Mouse (Mus musculus) hindbrain, embryonic 10.5 days (tissue): ENCODE data around the gene Myadml2. TPM values are rescaled to one million over a fixed set of nuclear protein-coding genes. Genes with fewer than 3 reads are reported as not detected.

ENCODE experiments used
- DNase-seq: peaks from one replicate; pipeline ENCODE4 v3.0.0-alpha.2; 2017; ENCODE audit warnings: low spot score
- H3K27ac ChIP-seq: fragments of 300-500 bp; sonication (generic); 2 replicates; pipeline ENCODE4 v1.5.1; 2016; ENCODE audit warnings: mild to moderate bottlenecking, moderate library complexity
- H3K27me3 ChIP-seq: fragments of 300-500 bp; sonication (generic); 2 replicates; pipeline ENCODE4 v1.6.1; 2016; ENCODE audit warnings: mild to moderate bottlenecking; ENCODE audit not compliant: poor library complexity, insufficient read depth, severe bottlenecking
- H3K36me3 ChIP-seq: fragments of 300-500 bp; sonication (generic); 2 replicates; pipeline ENCODE4 v1.6.1; 2016; ENCODE audit warnings: mild to moderate bottlenecking, moderate library complexity
- H3K4me1 ChIP-seq: fragments of 300-500 bp; sonication (generic); replicated peaks from 2 replicates; pipeline ENCODE4 v1.6.1; 2016; ENCODE audit warnings: mild to moderate bottlenecking
- H3K4me3 ChIP-seq: fragments of 300-500 bp; sonication (generic); 2 replicates; pipeline ENCODE4 v1.5.1; 2016; ENCODE audit warnings: mild to moderate bottlenecking, moderate library complexity
- H3K9me3 ChIP-seq: fragments of 300-500 bp; sonication (generic); 2 replicates; pipeline ENCODE4 v1.6.1; 2016; ENCODE audit warnings: mild to moderate bottlenecking, moderate library complexity
- whole genome bisulfite sequencing: fragments of 180-500 bp; shearing (Covaris S2); methylation state at CpG from one replicate; pipeline ENCODE4 v1.1.7; 2016; 5-methylcytosine and 5-hydroxymethylcytosine counted together
- polyA plus RNA-seq: library from polyadenylated mRNA; unstranded; fragments of >200 nt; fragmentation: Nextera tagmentation; extraction: Ambion mirVana; gene quantifications from 2 replicates; pipeline ENCODE4 v1.2.1, GENCODE M21; 2016

Myadml2 gene
- not detected in 2 replicates for polyA plus RNA-seq

DNA sequence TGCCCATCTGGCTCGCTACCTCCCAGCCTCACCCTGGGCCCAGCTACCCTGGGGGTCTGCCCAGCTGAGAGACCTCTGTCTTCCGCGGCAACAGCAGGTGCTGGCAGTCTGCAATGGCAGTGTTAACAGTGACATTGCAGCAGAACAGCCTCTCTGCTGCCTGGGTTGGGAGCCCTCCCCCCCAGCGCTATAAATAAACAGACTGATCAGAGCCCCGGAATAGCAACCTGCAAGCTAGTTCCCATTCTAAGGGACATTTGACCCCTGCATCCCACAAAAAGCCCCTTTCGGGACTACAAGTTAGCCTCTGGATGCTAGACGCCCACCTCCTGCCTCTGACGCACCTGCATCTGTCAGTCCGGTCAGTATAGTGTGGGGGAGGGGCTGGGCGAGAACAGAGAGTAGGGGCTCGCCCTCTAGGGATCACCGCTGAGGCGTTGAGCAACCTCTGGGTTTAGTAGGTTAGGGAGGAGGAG, at the start of gene Myadml2:
Gene Myadml2 (minus strand): TSS at position 158 of the 476 bp plus-strand sequence.
- WGBS, result 5% methylated on average over 13 of the region's 13 CpGs
- Histone ChIP-seq H3K27me3 (peaks cover 30% of the 10 kb centered on the region), H3K9me3 (no peaks in the 10 kb centered on the region), H3K27ac (peak within 1 kb of the TSS; percentile 62; the same call in 1 of the 2 replicates), H3K4me3 (peak within 1 kb of the TSS; percentile 41), H3K4me1 (peaks cover 26% of the 10 kb centered on the region), H3K36me3 (no peaks in the 10 kb centered on the region)
- DNase-seq, result peak; percentile 48

DNA sequence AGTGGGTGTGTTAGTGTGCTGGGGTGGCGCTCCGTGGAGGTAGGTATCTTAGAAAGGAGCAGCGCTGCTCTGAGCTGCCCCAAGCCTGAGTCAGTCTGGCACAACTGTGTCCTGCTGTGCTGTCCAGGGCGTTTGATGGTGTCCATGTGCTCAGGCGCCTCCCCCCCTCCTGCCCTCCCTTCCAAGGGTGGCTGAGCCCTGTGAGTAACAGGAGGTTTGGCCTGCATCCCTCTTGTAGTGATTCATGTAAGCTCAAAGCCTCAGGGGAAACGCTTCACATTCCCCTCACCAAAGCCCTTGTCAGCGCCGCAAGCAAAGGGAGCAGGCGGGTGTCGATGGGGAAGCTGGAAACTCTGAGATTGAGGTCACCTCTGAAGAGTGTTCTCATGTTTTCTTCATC, 49.8 kb upstream of the Myadml2 start:
- H3K27me3 ChIP-seq, result no peaks in the 10 kb centered on the region
- no peak for DNase-seq
- H3K4me1 ChIP-seq, result peaks cover 50% of the 10 kb centered on the region
- no peak overlapping the region for H3K4me3 ChIP-seq
- no peaks in the 10 kb centered on the region; the same call in 1 of the 2 replicates for H3K9me3 ChIP-seq
- H3K27ac ChIP-seq, result 0 out of 2 replicates have a peak overlapping the region, but pooled peaks have one; percentile 40
- 65% methylated on average over 10 of the region's 10 CpGs for WGBS
- H3K36me3 ChIP-seq, result peaks cover 96% of the 10 kb centered on the region

DNA sequence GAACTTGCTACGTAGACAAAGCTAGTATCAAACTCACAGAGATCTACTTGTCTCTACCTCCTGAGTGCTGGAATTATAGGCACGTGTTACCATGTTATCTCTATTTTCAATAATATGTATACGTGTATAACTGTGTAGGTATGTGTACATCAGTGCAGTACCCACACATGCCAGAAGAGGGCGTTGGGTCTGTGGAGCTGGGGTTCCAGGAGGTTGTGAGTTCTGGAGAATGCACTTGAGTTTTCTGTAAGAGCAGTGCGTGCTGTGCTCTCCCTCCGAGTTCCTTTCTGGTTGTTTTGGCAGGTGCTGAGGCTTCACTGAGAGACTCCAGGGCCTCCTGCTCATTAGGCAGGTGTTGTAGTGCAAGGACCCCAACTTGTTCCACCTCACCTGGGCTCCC, 48.6 kb upstream of the Myadml2 start:
- DNase-seq, result no peak
- Histone ChIP-seq H3K4me1 (peaks cover 50% of the 10 kb centered on the region), H3K36me3 (peaks cover 97% of the 10 kb centered on the region), H3K27me3 (no peaks in the 10 kb centered on the region), H3K27ac (no peak overlapping the region), H3K4me3 (no peak overlapping the region), H3K9me3 (no peaks in the 10 kb centered on the region; the same call in 1 of the 2 replicates)
- WGBS, result 91% methylated on average over 6 of the region's 6 CpGs

DNA sequence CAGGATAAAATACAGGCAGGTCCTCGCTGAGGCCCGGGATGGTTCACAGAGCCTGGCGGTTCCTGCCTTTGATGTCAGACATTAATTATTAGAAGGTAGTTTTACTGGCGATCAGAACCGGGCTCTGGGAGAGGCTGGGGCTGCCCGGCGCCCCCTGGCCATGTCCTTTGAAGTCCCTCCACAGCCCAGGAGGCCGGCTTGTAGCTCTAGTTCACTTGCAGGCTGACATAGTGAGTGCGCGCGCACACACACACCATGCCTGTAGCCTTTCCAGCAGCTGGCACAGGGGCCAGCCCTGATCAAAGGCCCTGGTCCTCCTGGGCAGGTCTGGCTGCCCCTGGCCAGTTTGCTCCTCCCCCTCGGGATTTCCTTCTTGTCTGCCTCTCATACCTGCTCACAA, 47.7 kb upstream of the Myadml2 start:
- Histone ChIP-seq H3K27me3 (no peaks in the 10 kb centered on the region), H3K27ac (peak overlapping the region; percentile 79), H3K4me1 (peaks cover 50% of the 10 kb centered on the region), H3K4me3 (peak overlapping the region; percentile 23; the same call in 1 of the 2 replicates), H3K36me3 (peaks cover 95% of the 10 kb centered on the region), H3K9me3 (no peaks in the 10 kb centered on the region; the same call in 1 of the 2 replicates)
- peak; percentile 45 for DNase-seq
- WGBS, result 50% methylated on average over 12 of the region's 12 CpGs

DNA sequence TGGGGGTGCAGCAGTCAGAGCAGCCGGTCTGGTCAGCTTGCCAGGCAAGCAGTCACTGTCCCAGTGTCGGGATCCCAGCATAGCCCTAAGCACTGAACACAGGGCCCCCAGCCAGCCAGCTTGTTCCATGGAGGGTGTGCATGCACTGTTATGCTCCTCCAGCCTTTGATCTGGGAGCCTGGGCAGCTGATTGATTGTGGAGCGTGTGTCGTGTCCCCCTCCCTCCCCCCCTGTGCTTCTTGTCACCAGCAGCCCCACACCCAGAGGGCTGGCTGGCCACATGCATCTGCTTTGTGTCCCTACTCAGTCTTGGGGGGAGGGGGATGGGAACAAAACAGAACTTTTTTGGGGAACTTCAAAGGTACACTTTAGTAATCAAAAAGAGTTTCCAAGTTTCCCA, 47.2 kb upstream of the Myadml2 start:
- H3K27ac ChIP-seq, result peak overlapping the region; percentile 79
- H3K4me1 ChIP-seq, result peaks cover 45% of the 10 kb centered on the region
- WGBS, result 22% methylated on average over 4 of the region's 4 CpGs
- H3K4me3 ChIP-seq, result peak overlapping the region; percentile 11; the same call in 1 of the 2 replicates
- no peaks in the 10 kb centered on the region; the same call in 1 of the 2 replicates for H3K9me3 ChIP-seq
- peak; percentile 50 for DNase-seq
- no peaks in the 10 kb centered on the region for H3K27me3 ChIP-seq
- peaks cover 95% of the 10 kb centered on the region for H3K36me3 ChIP-seq

DNA sequence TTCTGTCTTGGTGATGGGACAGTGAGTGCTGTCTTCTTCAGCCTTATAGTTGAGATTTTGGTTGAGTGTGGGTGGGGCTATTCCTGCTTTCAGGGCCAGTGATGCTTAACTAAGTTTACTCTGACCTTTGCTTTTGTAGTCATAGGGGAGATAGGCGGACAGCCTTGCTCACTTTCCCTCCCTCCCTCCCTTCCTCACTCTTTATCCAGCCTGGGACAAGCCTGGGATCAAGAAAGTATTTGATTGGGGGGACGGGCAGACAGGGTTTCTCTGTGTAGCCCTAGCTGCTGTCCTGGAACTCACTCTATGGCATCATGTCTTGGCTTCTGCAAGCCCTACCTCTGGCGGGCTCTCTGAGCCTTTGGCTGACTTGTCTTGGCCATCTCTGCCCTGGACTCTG, 45.5 kb upstream of the Myadml2 start:
- Histone ChIP-seq H3K4me3 (no peak overlapping the region), H3K27me3 (no peaks in the 10 kb centered on the region), H3K36me3 (peaks cover 93% of the 10 kb centered on the region), H3K9me3 (no peaks in the 10 kb centered on the region; the same call in 1 of the 2 replicates), H3K4me1 (peaks cover 38% of the 10 kb centered on the region), H3K27ac (no peak overlapping the region)
- 66% methylated on average over 3 of the region's 3 CpGs for WGBS
- DNase-seq, result no peak

DNA sequence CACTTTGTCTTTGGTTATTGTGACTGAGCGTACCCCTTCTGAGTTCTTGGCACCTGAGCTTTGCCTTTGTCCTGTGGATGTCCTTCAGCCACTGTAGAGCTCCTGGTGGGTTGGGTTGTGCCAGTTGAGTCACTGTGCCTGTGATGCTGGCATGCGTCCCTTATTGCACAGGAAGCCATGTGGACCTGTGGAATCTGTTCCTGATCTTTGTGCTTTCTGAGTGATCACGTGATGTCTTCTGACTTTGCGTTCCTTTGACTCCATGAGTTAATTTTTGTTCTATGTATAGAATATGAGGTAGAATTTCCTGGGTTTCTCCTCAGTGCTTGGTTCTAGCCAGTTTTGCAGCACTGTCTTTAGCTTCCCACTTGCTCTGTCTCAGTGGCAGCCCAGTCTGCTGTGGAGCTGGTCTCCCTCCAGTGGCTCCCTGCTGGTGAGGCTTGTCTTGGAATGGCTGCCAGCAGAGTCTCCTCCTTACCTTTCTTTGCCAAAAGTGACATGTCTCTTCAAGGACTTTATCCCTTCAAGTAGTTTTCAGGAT, 44.6 kb upstream of the Myadml2 start:
- Histone ChIP-seq H3K36me3 (peaks cover 93% of the 10 kb centered on the region), H3K27ac (no peak overlapping the region), H3K4me1 (peaks cover 33% of the 10 kb centered on the region), H3K9me3 (no peaks in the 10 kb centered on the region; the same call in 1 of the 2 replicates), H3K27me3 (no peaks in the 10 kb centered on the region), H3K4me3 (no peak overlapping the region)
- WGBS, result 96% methylated on average over 4 of the region's 4 CpGs
- DNase-seq, result no peak

DNA sequence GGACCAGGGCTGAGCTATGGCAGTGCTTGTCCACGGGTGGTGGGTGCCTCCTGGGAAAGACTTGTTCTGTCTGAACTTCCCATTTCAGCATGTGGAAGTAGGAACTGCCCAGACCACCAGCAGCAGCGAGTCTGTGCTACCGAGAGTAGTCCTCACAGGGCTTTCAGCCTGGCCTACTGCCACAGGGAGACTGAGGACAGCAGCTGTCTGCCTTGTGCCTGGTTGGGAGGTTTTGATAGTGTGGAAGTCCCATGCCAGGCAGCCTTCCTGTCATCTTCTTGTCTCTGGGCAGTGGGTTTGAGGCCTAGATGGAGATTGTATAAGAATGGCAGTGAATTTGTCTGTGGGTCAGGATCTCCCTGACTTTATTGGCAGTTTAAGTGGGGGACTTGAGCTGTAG, 41.4 kb upstream of the Myadml2 start:
- Histone ChIP-seq H3K4me1 (peaks cover 28% of the 10 kb centered on the region), H3K4me3 (no peak overlapping the region), H3K9me3 (no peaks in the 10 kb centered on the region), H3K36me3 (peaks cover 94% of the 10 kb centered on the region), H3K27me3 (no peaks in the 10 kb centered on the region), H3K27ac (no peak overlapping the region)
- DNase-seq, result no peak
- 83% methylated on average over 3 of the region's 3 CpGs for WGBS

DNA sequence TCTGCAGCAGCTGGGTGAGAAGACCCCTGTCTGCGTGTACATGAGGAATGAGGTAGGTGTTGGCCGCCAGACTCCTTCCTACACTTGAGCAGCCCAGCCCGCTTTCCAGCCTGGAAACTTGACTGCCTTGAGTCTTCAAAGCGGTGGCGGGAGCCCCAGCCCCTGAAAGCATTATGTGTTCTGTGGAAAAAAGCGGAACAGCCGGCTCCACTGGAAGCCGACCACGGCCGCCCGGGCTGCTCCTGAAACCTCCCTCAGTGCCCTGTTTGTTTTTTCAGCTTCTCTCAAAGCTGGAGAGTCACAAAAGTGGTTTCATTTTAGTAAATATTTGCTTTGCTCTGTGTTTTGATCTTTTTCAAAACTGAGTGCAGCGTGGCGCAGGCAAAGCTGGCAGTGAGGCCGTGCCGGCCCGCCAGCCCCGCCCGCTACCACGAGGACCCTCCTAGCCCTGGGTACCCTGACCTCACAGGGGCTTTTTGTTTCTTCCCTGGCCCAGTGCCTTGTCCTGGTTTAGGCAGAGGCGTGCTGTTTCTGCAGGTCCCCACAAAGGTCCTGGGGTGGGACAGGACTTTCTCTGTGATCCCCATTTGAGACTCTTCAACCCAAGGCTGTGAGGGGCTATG, 38.8 kb upstream of the Myadml2 start:
- Histone ChIP-seq H3K36me3 (peaks cover 94% of the 10 kb centered on the region), H3K9me3 (no peaks in the 10 kb centered on the region), H3K4me3 (no peak overlapping the region), H3K4me1 (peaks cover 23% of the 10 kb centered on the region), H3K27ac (peak overlapping the region; percentile 66), H3K27me3 (no peaks in the 10 kb centered on the region)
- no peak for DNase-seq
- 68% methylated on average over 20 of the region's 20 CpGs for WGBS

DNA sequence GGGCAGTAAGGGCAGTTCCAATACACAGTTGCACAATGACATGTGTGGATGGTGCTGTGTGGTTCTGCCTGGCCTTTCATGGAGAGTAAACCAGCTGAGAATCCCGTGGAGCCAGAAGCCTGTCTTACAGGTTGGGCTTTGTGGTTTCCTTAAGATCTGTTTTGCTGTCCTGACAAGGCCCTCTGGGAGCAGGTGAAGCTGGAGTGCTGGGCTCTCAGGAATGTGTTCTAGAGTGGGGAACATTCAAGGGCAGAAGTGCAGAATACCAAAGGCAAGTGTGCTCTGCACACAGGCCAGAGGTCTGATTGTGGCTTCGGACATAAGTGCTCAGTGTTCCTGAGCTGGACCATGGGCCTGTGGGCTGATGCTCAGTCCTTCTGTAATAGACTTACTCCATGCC, 36.7 kb upstream of the Myadml2 start:
- no peak overlapping the region for H3K27ac ChIP-seq
- DNase-seq, result no peak
- WGBS, result 89% methylated on average over 2 of the region's 2 CpGs
- H3K36me3 ChIP-seq, result peaks cover 98% of the 10 kb centered on the region
- H3K27me3 ChIP-seq, result no peaks in the 10 kb centered on the region
- peaks cover 23% of the 10 kb centered on the region for H3K4me1 ChIP-seq
- no peaks in the 10 kb centered on the region for H3K9me3 ChIP-seq
- H3K4me3 ChIP-seq, result no peak overlapping the region

DNA sequence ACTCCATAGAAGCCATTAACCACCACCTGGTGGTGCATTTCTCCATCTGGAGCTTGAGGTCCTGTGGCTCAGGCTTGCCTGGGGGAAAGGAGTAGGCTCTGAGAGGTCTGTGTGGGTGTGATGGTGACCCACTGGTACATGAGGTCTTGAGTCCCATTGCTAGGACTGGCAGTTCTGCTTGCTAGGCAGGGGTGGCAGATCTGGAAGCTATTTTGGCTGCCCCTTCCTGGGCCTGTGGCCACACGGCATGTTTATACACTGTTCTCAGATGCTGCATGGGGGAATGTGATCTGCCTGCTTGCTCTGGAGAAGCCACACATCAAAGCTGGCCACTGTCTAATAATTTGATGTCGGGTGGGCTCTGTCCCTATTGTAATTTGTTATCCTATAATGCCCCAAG, 36.1 kb upstream of the Myadml2 start:
- DNase-seq, result no peak
- Histone ChIP-seq H3K36me3 (peaks cover 98% of the 10 kb centered on the region), H3K4me1 (peaks cover 23% of the 10 kb centered on the region), H3K27me3 (no peaks in the 10 kb centered on the region), H3K27ac (no peak overlapping the region), H3K4me3 (no peak overlapping the region), H3K9me3 (no peaks in the 10 kb centered on the region)
- WGBS, result 80% methylated on average over 2 of the region's 2 CpGs

DNA sequence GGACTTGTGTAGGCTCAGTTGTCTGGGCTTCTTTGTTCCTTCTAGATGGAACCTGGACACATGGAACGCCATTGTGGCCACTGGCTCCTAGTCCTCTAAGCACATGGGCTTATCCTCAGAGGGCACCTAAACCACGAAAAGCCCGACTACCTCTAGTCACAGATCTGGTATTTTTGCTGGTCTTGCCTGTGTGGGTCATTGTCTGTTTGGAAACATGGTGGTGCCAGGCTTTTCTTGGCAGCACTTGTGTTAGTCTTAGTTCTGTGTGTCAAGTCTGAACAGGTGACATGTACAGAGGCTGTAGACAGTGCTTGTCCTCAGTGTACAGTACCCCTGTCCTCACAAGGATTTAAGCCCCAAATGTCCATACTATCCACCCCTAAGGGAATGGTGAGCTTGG, 35.6 kb upstream of the Myadml2 start:
- Histone ChIP-seq H3K27ac (no peak overlapping the region), H3K9me3 (no peaks in the 10 kb centered on the region), H3K36me3 (peaks cover 98% of the 10 kb centered on the region), H3K4me1 (peaks cover 23% of the 10 kb centered on the region), H3K27me3 (no peaks in the 10 kb centered on the region), H3K4me3 (no peak overlapping the region)
- DNase-seq, result no peak
- WGBS, result 92% methylated on average over 3 of the region's 3 CpGs

DNA sequence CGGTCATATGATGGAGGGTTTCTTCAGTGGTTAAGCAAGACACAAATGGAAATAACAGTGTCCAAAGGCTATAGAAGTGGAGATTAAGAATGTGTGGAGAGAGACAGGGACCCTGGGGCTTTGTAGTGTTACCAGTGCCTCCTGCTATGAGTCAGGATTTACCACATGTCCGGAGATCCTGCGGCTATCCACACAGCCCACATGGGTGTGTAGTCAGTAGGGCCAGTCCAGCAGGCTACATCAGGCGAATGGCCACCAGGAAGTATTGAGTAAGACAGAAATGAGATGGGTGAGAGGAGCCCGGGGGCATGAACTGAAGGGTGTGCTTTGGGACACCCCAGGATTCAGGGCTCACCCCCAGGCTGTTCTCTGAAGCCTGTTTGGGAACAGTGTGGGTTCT, 34.7 kb upstream of the Myadml2 start:
- H3K4me1 ChIP-seq, result peaks cover 23% of the 10 kb centered on the region
- no peak overlapping the region for H3K4me3 ChIP-seq
- H3K27ac ChIP-seq, result no peak overlapping the region
- peaks cover 98% of the 10 kb centered on the region for H3K36me3 ChIP-seq
- no peaks in the 10 kb centered on the region for H3K9me3 ChIP-seq
- no peak for DNase-seq
- WGBS, result 95% methylated on average over 5 of the region's 5 CpGs
- H3K27me3 ChIP-seq, result no peaks in the 10 kb centered on the region
